Mouse (Mus musculus): Measurements from ENCODE around the gene Trip6. TPM values are rescaled to one million over a fixed set of nuclear protein-coding genes. Genes with fewer than 3 reads are reported as not detected.
A peak's percentile ranks its signal among the peaks of the same experiment; 100 is the strongest.

Gene Trip6
- total RNA-seq, 2 experiments from 2014 or later, result 3.7 to 4.1 TPM

DNA sequence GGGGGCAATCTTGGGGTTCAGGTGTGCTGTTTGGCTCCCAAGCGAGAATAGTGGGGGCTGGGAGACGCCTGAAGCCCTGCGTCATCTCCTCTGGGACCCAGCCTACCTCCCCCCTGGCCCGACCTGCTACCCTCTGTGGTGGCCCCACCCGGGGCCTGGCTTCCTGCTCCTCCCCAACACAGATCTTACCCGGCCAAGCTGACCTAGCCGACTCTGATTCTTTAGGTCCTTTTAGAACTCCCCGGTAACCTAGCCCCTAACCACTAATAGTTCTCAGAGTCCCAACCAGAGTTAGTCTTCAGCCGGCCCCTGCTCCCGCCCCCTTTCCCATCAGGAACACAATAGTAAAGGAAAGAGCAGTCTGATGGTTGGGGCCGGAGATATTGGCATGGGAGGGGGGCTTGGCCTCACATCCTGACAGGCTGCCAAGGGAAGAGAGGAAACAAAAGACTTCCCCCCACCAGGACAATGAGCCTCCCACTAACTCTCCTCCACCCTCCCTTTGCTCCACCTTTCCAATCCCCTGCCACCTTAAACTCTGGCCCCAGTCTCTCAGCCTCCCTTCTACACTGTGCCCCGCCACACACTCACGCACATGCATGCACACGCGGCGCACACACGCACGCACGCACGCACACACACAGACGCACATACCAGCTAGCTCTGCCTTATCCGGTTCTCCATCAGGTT lies 25.2 kb upstream of the Trip6 start:
- intact Hi-C loops (cut with DNase I), result no loop called here
- DNase-seq, result peak; percentile 36 to 40

DNA sequence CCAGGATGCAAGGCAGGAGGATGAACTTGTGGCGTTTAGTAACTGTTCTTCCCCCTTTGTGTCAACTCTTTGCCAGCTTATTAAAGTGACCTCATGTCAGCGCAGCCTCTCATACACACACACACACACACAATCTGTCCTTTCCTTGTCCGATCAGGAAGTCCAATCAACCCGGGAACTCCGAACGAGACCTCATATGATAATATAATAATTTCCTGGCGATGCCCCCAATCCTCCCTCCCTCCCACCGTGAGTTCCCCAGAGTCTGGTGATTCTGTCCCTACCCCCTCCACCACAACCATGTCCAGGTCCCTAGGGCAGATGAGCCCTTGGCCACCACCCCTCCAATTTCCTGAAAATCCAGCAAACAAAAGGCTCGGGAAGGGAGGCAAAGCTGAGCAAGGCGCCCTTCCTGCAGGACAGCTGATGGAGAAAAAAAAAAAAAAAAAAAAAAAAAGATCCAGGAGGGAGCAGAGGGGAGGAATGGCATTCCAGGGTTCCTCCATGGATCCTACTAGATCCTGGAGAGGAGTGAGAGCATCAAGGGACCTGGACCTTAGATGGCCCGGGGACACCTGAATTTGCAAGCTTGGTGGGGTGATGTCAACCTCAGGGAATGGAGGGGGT lies 24.6 kb upstream of the Trip6 start:
- peak in 1 of 2 experiments; percentile 41 for DNase-seq
- intact Hi-C loops (cut with DNase I), result no loop called here

DNA sequence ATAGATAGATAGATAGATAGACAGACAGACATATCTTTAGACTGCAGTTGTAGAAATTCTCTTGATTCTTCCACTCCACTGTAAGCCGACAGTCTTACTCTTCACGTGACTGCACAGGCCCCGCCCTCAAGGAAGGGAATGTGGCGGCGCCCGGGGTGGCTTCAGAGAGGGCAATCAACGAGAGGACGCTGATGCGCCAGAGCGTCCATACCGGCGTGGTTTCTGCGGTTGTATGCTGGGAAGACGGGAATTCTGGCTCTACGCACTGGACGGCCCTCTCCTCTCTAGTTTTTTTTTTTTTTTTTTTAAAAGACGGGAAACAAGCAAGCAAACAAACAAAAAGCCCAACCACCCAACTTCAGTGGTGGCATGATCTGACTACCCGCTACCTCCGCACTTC lies 24.1 kb upstream of the Trip6 start:
- DNase-seq, result peak; percentile 81 to 89
- intact Hi-C loops (cut with DNase I), result no loop called here

DNA sequence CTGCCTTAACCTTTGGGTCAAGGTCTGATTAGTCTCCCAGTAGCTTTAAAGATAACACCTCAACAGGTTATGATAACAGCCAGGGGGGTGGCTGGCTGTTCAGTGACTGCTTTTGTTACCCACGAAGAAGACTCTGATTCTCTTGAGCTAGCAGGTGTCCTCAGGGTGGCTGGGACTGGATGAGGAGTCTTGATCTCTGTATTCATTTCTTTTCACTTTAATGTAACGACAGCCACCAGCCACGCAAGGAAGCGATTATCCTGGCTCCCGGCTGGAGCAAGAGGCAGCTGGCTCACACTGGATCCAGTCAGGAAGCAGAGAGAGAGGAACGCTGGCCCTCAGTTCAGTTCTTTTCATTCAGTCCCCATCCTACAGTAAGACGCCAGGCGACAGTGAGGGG lies 23.0 kb upstream of the Trip6 start:
- DNase-seq, result no peak
- intact Hi-C loops (cut with DNase I), result no loop called here

DNA sequence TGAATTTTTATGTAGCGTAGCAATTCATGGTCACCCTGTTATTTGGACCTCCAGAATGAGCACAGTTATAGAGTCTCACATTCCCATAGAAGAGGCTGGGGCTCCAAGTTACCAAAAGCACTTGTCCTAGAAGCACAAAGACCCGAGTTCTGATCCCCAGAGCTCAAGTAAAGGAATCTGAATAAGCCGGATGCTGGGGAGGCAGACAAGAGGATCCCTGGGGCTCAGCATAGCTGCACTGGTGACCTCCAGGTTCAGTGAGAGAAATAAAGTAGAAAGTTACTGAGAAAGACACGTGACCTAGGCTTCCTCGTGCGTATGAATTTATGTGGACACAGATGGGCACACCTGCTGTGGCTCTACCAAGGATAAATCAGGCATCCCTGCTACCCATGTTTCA lies 20.9 kb upstream of the Trip6 start:
- intact Hi-C loops (cut with DNase I), result loop anchor here (2.0 kb wide), 1 partner anchor 48 kb away; no protein-coding TSS in a partner anchor
- no peak for DNase-seq

DNA sequence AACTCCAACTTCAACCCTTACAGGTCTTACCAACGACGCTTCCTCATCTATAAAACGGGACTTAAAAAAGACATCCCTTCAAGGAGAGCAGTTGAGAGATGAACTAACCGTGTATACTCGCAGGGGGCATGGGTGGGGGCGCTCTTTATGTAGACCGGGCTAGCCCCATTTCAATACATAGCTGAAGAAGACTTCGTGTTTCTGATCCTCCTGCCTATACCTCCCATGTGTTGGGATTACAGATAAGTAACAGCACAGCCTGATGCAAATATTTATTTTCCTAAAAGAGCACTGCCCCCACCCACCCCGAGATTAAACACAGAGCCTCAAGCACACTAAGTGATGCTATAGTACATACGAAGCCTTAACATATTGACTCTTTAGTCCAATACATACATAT lies 20.1 kb upstream of the Trip6 start:
- intact Hi-C loops (cut with DNase I), result loop anchor here (2.0 kb wide), 1 partner anchor 48 kb away; no protein-coding TSS in a partner anchor
- no peak for DNase-seq

DNA sequence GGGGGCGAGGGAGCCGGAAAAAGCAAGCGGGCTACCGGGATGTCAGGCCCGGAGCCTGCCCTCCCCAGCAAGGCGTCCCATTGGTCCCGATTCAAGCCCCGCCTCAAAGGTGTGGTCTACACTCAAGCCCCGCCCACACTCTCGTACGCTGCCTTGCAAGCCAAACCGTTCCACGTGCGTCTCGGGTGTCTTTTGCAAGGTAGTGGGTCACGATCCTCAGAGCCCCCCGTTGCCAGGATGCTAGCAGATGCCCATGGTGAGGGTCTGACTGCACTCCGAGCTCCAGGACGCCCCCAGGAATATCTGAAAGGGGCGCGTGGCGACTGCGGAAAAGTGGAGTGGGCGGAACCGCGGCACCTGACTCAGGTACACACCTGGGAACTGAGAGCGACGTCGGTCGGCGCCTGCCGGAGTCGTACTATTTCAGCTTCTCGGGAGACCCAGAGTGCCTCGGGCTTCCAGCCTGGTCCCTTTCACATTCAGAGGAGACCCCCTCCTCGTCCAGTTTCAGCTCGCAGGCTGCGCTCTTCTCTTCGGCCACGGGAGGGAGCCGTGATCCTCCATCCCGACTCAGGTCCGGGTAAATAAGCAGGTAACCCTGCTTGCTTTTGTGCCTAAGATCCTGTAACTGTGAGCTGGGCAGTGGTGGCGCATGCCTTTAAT lies 19.4 kb upstream of the Trip6 start, which contains the start of gene Slc12a9:
Gene Slc12a9 (minus strand): TSS at position 86 of the 663 bp plus-strand sequence.
- intact Hi-C loops (cut with DNase I), result loop anchor here (2.0 kb wide), 1 partner anchor 49 kb away; no protein-coding TSS in a partner anchor
- peak; percentile 92 to 93 for DNase-seq

DNA sequence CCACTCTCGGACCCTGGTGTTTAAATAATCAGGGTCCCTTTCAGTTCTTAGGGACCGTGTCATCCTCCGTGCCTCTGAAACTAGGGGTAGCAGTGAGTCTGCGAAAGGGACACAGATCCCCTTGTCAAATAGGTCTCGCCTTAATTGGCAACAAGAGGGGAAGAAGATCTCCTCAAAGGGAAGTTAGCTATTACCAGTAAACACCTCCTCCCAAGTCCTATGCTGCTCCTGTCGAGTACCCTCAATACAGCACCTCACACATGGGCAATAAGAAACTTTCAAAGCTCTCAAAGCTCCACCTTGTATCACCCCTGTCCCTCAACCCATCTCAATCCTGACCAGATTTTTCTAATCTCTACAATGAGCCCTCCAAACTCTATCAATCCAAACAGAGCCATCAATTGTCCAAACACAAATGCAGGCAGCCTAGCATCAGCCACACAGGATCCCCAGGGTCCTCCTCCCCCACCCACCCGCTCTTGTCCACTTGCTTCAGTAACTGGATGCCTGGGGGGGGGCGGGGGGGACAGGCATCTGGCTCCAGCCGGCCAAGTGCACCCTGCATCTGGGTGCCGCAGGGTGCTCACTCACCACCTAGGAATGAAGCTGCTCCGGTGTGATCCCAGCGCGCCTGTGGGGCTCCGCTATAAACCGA lies 18.8 kb upstream of the Trip6 start:
- intact Hi-C loops (cut with DNase I), result no loop called here
- no peak for DNase-seq

DNA sequence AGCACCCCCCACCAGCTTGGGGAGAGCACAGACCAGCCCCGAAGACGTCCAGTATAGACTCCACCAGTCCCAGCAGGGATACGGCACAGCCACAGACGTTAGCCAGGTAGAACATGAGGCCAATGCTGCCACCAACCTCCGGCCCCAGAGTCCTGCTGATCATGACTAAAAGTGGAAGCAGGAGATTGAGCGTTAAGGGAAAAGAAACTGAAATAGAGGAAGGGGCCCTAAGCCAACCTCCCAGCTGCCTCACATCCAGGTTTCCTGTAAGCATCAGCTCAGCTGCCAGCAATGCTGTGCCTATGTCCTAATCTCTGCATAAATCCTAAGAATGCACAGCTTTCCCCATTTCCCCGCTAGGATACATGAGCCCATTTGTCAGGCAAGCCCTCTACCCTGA lies 16.7 kb upstream of the Trip6 start:
- intact Hi-C loops (cut with DNase I), result no loop called here
- DNase-seq, result no peak

DNA sequence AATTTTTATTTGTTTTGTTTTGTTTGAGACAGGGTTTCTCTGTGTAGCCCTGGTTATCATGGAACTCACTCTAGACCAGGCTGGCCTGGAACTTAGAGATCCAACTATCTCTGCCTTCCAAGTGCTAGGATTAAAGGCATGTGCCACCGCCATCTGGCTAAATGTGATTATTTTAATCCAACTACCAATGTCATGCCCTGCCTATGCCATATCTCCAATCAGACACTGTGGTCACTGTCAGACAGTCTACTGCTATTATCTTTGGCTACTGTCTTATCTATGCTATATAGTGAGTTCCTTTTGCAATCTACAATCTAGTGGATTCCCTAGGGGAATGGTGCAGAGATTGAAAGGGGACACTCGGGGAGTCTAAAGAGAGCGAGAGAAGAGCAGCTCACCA lies 6.8 kb upstream of the Trip6 start:
- intact Hi-C loops (cut with DNase I), result no loop called here
- no peak for DNase-seq

DNA sequence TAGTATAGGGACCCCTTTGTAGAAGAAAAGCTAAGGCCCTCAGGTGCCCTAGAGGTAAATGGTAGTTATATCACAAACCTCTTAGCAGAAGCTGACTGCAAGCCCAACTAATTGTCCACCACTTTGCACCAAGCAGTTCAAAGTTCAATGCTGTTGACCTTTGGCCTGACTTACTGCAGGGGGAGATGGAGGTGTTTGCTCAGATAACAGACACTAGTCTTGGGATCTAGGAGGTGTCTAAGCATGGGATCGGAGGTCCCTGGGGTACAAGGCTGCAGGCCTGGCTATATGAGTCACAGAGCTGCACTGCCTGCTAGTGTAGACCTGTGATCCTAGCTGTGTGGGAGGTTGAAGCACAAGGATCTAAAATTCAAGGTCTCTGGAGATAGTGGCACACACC lies 4.4 kb upstream of the Trip6 start:
- intact Hi-C loops (cut with DNase I), result no loop called here
- DNase-seq, result no peak

DNA sequence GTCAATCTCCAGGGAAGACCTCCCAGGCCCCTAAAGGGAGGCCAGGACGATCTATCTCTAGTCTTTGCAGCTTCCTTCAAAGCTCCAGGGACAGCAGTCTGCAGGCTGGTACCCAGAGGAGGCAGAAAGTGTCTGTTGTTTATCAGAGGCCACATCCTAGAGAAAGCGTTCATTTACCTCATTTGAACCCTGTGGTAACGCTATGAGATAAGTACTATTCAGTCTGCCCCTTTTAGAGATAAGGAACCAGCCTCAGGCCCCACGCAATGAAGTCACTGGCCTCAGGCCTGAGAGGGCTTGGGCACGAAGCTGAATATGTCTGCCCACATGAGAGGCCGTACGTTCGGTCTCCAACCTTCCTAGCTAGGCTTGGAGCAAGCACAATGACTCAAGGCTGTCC lies 3.2 kb upstream of the Trip6 start:
- DNase-seq, result no peak
- intact Hi-C loops (cut with DNase I), result no loop called here

DNA sequence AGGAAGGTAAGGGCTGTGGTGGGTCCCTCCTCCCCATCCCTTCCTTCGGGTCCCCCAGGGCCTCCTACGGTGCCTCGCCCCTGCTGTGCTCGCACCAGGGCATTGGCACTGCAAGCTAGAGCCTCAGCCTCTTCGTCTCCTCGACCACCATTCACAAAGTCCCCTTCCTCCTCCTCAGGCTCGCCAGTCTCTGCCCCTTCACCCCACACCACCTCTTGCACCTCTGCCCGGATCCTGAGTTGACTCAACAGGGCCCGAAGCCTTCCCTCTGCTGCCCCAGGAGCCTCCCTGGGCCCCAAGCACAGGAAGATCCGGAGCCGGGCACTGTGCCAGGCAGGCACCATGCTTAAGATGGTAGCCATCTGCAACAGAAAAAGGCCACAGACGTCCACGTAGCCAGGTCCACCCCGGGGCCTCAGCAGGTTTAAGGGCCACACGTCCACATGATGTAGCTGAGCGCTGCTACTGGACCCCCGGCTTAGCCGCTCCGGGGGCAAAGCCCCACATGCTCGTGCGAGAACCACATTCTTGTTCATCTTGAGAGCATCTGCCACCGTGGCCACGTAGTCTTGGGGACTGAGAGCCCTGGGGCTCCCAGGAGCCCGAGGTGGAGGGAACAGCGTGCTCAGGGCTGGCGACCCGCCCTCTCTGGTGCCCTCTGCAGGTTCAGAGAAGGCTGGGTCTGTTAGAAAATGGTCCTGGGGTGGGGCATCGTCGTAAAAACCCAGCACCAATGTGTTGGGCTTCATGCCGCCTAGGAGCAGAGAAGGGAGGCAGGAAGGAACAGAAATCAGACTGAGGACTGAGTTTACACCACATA lies 1.1 kb upstream of the Trip6 start:
- DNase-seq, result no peak

DNA sequence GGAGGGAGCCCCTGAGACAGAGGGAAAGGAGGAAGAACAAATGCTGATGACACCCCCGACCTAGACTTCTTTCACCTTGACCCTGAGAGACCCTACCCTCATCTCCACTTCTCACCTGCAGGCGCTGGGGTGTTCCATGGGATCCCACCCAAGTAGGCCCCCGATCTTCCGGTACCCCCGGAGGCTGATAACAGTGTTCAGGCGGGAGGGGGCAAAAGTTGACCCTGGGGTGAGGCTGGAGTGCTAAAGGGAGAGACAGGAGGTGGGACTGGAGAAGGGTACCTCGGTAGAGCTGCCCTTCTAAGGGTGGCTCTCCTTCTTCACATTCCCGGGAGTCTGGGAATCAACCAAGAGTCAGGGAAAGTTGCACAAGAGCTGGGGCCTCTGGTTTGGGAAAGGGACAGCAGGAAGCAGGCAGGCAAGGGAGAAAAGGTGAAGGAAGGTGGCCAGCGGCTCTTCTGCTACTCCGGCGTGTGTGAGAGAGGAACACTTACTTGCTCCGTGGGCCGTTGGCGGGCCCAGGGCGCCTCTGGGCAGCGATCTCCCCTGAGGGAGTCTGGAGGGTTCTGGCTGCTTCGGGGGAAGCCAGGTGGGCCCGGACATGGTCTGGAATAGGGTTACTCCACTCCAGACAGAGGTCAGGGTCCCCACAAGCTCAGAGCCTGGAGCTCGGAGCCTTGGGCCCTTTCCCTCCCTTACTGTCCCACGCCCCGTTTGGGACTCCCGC lies 575 bp downstream of the Trip6 start:
- intact Hi-C loops (cut with DNase I), result loop anchor here (5.0 kb wide), 1 partner anchor 189 kb away; the partner anchor contains the start of gene Pop7
- no peak for DNase-seq

More for the DNA sequence above, 1.1 kb upstream of the Trip6 start:
- intact Hi-C loops (cut with DNase I), result no loop called here

DNA sequence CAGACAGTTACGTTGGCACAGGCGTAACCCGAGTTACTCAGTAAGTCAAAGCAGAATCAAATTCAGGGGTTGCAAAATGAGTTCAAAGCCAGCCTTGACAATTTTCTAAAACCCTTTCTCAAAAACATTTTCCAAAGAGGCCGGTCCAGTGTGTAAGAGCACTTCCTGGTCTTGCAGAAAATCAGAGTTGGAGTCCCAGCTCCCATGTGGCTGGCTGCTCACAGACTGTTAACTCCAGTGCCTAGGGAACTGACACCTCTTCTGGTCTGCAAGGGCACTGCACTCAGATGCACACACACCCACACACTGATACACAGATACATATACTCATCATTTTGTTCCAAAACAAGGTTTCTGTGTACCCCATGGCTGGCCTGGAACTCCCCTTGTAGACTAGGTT lies 5.8 kb downstream of the Trip6 start:
- intact Hi-C loops (cut with DNase I), result no loop called here
- no peak for DNase-seq

DNA sequence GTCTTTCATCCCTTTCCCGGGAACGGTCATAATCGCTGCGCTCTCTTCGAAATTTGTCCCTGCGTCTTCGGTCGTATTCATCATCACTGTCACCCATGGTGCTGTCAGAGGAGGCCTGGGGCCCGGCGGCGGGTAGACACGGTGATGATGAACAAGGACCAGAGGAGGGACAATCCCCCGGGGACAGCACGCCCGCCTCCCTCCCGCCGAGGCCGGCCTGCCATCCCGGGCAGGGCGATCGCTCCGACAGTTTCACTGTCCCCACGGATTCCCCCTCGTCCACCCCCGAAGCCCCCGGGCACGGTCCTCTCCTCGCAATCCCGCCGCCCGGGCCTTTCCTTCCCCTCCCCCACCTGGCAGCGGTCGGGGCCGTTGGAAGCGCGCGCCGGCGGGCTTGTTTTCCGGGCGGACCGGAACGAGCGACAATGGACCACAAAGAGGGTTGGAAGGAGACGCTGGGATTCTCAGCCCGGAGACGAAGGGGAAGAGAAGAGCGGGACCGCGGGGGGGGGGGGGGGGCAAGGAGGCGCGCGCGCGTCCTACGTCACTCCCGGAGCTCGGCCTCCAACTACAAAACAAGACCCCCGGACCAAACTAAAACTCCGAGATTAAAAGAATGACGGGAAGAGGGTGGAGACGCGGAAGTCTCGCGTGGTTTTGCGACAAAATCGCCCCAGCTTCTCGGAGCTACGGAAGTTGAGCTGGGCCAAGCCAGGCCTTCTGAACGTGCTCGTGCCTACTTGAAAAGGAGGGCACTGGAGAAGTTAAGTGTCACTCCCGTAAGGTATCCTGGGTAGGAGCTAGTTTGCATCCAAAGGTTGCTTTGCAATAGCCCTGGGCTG lies 6.9 kb downstream of the Trip6 start, which contains the start of gene Srrt:
Gene Srrt (minus strand): TSS at position 604 of the 842 bp plus-strand sequence.
- peak; percentile 80 to 88 for DNase-seq
- intact Hi-C loops (cut with DNase I), result no loop called here

DNA sequence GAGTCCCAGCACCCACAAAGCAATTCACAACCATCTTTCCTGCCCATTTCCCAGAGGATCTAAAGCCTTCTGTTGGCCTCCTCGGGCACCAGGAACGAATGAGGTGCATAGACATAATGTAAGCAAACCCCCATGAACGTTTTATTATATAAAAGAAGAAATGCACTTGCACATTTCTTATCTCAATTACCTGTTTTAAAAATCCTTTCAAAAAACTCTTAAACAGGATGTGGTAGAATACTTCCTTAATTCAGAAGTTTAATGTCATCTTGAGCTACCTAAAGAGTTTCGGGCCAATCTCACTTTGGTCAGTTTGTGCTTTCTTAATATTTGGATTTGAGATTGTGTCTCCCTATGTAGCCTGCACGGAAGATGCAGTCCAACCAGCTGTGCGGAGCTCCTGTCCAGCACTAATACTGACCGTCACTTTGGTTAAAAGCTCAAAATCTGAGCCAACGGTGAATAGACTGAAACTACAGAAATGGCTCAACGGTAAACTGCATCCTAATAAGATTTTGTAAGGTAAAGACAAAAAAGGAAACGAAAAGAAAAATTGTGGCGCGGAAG lies 7.7 kb downstream of the Trip6 start:
- intact Hi-C loops (cut with DNase I), result no loop called here
- no peak for DNase-seq

DNA sequence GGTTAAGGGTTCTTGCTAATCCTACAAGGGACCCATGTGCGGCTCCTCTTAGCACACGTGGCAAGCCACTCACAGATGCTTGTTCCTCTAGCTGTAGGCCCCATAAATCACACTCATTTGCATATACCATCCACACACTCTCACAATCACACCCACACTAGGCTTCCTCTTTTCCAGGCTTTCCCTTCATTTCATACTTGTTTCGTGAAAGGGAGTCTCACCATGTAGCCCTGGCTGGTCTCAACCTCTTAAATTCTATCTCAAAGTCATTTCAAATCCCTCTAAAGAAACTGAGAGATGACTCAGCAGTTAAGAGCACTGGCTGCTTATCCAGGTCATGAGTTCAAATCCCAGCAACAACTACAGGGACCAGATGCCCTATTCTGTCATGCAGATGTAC lies 8.4 kb downstream of the Trip6 start:
- intact Hi-C loops (cut with DNase I), result no loop called here

More for the DNA sequence above, 8.4 kb downstream of the Trip6 start:
- DNase-seq, result no peak
